Mouse (Mus musculus) adrenal gland, postnatal 4 days (tissue): ENCODE measurements around the gene Qsox2. TPM values are rescaled to one million over a fixed set of nuclear protein-coding genes. Genes with fewer than 3 reads are reported as not detected.

ENCODE experiments used
- DNase-seq, 2 experiments: peaks; one replicate each; pipeline ENCODE4 v3.0.0; 2021 to 2022; ENCODE audit warnings: low spot score in 2 of 2, mixed read lengths in 2 of 2
- total RNA-seq, 2 experiments: library from RNA; stranded (reverse); gene quantifications; 2 replicates each; pipeline ENCODE4 v1.2.3; 2021

Qsox2 gene
- total RNA-seq, 2 experiments from 2014 or later: 23.8 to 24.0 TPM

DNA sequence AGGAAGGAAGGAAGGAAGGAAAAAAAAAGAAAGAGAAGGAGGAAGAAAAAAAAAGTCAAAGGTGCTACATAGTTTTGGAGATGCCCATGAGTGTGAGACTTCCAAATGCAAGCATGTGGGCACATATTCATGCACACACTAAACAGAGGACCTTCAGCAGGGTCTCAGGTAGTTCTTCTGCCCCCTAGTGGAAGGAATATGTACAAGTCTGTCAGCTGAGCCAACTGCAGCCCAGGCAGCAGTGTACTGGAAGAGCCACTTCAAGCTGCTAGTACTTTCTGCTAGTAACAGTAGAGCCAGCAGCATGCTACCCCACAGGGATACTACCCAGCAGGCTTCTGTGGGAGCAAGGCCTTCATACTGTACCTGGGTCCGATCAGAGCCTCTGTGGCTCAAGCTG is 9.5 kb downstream of the Qsox2 start:
- no peak for DNase-seq

DNA sequence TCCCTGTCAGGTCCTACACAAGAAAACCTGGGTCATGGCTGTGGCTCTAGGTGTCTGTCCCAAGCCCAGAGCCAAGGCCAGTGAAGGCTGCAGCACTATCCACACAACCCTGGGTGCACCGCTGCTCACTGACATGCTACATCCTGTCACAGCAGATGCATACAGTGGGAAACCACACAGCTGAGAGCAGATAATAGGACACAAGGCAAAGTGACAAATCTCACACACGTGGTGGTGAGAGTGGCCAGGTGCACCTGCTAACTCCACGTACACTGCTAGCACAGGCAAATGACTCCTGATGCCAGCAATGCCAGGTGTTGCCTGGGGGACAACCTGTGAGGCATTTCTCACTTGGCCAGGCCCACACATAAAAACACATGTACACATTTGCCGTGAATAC is 12.1 kb downstream of the Qsox2 start:
- no peak for DNase-seq

DNA sequence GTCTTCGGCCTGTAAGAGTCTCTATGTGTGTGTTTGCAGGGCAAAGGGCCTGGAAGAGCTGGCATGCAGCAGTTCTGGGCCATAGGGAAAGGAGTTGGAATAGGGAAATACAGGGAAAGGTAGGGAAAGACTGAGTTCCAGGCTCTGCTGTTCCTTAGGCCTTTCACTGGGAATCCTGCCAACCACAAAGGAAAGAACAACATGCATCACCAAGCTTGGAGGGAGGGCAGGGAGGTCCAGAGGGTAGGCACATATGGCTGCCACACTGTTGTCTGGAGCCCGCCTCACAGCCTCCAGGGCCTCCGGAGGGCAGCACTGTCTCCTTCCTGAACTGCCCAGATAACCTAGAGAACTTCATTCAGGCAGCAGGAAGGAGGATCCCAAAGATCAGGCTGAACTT is 13.4 kb downstream of the Qsox2 start:
- DNase-seq: no peak

- no peak for DNase-seq
Observed at GRCm38 (mm10) chr2:26214526-26214925, 22.8 kb downstream of the Qsox2 start.

DNA sequence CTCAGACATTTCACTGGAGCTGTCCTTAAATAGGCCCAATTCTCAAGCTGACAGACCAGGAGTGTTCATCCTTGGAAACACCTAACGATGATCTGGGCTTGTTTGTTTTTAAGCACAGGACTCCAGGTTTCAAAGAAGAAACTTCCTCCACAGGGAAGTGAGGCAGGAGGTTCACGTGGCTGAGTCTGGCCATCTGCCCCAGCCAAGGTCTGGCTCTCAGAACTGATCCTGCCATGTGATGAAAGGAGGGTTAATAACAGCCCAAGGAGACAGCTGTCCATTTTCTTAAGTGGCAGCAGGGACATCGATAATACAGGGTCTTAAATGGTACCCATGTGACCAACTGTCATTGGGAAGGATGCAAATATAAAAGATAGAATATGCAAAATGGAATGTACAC is 27.8 kb downstream of the Qsox2 start:
- no peak for DNase-seq

GRCm38 (mm10) chr2:26208126-26208789 is 29.1 kb downstream of the Qsox2 start, which contains the start of gene Lhx3:
Lhx3 (minus strand) TSS chr2:26208289.
- DNase-seq: peak; percentile 85 to 87

DNA sequence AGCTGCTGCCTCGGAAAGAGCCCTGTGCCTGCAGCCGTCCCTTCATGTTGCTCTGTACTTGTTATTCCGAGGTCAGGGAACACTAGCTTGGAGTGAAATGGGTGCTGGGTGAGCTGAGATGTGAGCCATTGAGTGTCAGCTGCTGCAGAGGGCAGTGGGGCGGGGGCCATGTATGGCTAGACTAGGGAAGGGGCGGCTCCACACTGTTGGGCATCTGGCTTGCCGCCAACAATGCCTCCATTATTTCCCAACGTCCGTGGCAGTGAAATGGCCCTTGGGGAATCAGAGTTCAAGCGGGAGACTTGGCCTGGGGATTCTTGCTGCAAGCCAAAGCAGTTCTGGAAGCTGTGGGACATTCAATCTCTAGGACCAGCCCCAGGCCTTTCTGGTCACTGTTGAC is 29.8 kb downstream of the Qsox2 start:
- DNase-seq: no peak

DNA sequence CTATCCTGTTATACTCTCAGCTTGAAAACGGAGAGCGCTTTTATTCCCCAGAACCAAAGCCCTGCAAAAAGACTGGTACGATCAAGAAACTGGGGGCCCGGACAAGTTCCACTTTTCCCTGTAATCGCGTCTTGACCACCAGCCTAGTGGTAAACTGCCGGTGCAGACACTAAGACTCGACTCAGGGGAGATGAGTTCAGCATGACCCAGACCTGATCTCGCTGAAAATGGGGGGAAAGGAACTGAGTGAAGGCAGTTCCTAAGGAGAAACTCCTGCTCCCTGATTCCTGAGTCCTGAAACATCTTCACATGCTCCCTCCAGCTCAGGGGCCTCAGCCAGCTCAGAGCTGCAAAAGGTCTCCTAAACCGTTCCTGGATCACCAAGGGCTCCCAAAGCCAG is 31.6 kb downstream of the Qsox2 start:
- DNase-seq: no peak

- peak in 1 of 2 experiments; percentile 32 for DNase-seq
Observed at GRCm38 (mm10) chr2:26205126-26205525, 32.2 kb downstream of the Qsox2 start.

DNA sequence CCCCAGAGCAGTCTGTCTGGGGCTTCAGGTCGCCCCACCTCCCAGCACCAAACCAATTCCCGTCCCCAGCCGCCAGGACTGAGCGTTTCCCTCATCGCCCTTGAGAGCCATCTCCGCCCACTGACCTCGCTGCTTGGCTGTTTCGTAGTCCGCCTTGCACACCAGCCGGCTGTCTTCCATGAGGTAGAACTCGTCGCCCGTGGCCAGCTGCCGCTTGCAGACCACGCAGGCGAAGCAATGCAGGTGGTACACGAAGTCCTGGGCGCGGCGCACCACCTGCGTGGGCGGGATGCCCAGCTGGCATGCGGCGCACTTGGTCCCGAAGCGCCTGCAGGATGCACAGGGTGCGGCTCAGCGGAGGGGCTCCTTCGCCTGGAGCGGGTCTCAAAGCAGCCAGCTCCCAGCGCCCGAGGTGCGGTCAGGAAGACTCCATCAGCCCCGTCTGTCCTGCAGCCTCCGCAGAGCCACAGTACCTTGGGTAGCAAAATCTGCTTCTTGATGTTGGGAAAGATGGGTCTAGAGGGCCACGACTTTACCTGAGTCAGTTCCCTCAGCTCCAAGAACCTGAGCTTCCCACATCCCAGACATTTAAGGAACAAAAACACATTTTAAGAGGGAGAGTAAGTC is 34.4 kb downstream of the Qsox2 start:
- DNase-seq: no peak

- DNase-seq: no peak
Observed at GRCm38 (mm10) chr2:26201926-26202848, 35.1 kb downstream of the Qsox2 start.

GRCm38 (mm10) chr2:26198488-26198887 is 38.8 kb downstream of the Qsox2 start:
- DNase-seq: no peak

- DNase-seq: no peak
Observed at GRCm38 (mm10) chr2:26194552-26195339, 42.6 kb downstream of the Qsox2 start.

- no peak for DNase-seq
Observed at GRCm38 (mm10) chr2:26188517-26188916, 48.8 kb downstream of the Qsox2 start.

GRCm38 (mm10) chr2:26184352-26184751 is 53.0 kb downstream of the Qsox2 start:
- DNase-seq: no peak

- DNase-seq: peak in 1 of 2 experiments; percentile 40
Observed at GRCm38 (mm10) chr2:26182646-26183045, 54.7 kb downstream of the Qsox2 start.

DNA sequence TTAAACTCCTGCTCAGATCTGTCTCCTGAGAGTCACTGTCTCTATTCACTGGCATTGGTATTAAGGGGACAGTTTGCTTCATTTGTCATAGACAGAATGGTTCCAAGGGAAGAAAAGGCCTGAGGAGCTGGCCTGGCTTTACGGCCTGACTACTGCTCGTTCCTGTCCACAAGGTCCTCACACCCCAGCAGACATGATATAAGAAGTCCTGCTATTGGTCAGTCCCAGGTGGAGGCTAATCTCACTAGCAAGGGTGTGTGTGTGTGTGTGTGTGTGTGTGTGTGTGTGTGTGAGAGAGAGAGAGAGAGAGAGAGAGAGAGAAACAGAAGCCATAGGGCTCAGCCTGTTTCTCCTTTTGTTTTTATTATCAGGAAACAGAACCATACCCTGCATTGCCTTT is 60.1 kb downstream of the Qsox2 start:
- no peak for DNase-seq

GRCm38 (mm10) chr2:26176731-26177130 is 60.6 kb downstream of the Qsox2 start:
- DNase-seq: no peak

- DNase-seq: peak in 1 of 2 experiments; percentile 43
Observed at GRCm38 (mm10) chr2:26175191-26175590, 62.1 kb downstream of the Qsox2 start.

DNA sequence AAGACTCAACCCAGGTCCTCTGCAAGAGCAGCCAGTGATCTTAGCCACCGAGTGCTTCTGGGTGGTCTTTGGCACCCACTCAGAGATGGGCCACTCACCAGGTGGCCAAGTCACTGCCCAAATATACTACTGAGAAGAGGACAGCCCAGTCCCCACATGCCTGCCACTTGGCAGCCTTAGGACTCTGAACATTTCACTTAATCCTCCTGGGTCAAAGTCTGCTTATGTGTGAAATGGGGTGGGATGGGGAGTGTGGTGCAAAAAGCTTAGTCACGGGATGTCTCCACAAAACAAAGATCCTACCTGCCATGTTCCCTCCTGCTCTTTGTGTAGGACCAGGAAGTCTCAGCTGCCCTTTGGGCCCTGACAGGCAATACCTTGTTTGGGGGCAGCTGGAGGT is 65.2 kb downstream of the Qsox2 start:
- DNase-seq: no peak

DNA sequence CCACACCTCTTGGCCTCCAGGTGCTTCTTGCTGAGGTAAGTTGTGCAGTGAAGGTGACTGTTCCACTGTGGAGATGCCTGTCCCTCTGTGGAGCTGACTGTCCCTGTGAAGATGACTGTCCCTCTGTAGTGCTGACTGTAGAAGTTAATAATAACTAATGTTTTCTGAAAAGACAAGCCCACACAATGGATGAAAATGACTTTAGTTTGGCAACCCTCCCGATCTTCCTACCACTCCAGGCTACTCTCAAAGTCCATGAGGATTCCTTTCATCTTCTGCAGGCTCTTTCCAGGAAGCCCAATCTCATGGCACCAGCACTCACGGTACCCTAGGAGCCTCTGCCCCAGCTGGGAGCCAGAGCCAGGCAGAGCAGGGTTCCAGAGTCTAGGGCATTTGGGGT is 66.9 kb downstream of the Qsox2 start:
- DNase-seq: no peak
